Mouse (Mus musculus) liver, embryonic 14.5 days (tissue): ENCODE data around the gene Srek1.

Experiments used
- CTCF ChIP-seq: IDR thresholded peaks from 2 replicates; pipeline ENCODE4 v1.5.1; 2016; ENCODE audit warnings: antibody characterized with exemption, low read depth, control low read depth
- EP300 ChIP-seq: IDR thresholded peaks from 2 replicates; pipeline ENCODE4 v1.6.1; 2016; ENCODE audit warnings: antibody characterized with exemption, low read depth

DNA sequence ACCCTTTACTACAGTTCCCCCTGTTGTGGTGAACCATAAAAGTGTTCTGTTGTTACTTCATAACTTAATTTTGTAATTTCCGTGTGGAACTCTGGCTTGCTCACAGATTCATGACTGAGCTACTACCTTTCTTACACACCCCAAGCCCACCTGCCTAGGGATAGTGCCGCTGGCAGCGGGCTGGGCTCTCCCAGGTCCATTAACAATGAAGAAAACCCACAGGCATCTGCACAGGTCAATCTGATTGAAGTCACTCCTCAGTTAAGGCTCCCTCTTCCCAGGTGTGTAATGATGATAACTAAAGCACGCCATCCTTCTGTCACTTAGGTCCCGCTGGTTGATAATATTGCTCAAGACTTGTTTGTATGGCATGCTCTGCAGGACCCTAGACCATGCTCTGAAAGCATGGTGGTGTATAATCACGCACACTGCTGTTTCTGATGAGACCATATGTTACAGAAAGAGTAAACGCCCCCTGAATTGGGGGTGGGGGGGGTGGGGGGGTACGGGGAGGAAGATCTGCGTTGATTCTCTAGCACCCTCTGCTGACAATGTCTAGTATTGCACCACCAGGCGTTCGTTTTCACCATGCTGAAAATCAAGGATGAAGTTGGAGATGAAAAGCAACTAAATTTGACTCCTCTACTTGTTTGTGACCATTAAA lies 5.6 kb upstream of the Srek1 start:
- TF ChIP-seq CTCF (peak; percentile 51), EP300 (no peak)
